Mouse (Mus musculus): ENCODE data around the gene Gsx1. TPM values are rescaled to one million over a fixed set of nuclear protein-coding genes. Genes with fewer than 3 reads are reported as not detected.

Gsx1 gene
- total RNA-seq, 1 experiment: not detected

DNA sequence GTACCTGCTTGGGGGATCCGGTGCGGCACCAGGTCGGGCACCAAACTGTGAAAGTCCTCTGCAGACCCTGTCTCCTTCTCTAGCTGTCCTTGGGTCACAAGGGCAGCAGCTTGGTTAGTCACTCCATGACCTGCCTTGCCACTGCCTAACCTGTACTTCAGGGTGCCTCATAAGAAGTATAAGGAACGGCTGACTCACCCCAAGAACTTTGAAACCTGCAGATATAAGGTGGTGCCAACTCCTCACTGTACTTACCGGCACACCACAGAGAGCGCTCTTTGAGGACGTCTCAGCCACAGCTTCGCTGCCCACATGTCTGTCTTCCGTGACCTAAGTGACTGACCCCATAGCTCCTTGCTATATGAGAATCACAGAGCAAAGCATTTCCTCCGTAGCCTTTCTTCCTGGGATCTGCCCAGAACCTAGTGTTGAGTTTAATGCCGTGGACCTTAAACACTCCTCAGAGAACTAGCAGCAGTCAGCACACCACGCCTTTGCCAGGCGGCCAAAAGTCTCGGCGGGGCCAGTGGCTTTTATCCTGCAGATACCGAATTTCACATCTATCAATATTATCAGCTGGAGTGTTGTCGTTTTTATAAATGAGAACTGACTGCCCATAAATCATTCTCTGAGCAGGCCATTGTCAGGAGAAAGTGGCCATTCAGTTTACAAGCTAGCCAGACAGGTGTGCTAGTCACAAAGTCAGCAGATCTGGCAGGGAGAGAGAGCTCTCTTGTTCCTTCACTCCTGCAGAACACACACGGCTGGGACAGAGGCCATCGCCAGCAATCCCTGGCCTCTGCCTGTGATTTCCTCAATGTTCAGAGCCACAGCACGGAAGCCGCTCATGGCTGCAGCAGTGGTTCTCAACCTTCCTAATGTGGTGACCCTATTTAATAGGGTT, 47.2 kb downstream of the Gsx1 start:
- no peak for DNase-seq (ENCODE audit: low read depth, low spot score)
- no peak overlapping the region for H3K9ac ChIP-seq (ENCODE audit: insufficient read depth, low read depth, low read length, poor library complexity, severe bottlenecking)
- no peaks in the 10 kb centered on the region for H3K9me3 ChIP-seq (ENCODE audit: control insufficient read depth, insufficient read depth, low read depth, low read length)

More for the DNA sequence above, 47.2 kb downstream of the Gsx1 start:
- H3K4me1 ChIP-seq (ENCODE audit: control insufficient read depth in 2 of 2, insufficient read depth in 2 of 2, low read length in 2 of 2, poor library complexity in 1 of 2): no peaks in the 10 kb centered on the region
- no peaks in the 10 kb centered on the region for H3K36me3 ChIP-seq (ENCODE audit: control insufficient read depth, insufficient read depth, low read length, poor library complexity, severe bottlenecking)
- no peak overlapping the region for H3K4me3 ChIP-seq (ENCODE audit: insufficient read depth in 1 of 2, low read depth in 1 of 2, low read length in 2 of 2, poor library complexity in 1 of 2, severe bottlenecking in 1 of 2)
- no peak overlapping the region for H3K27ac ChIP-seq (ENCODE audit: insufficient read depth, low read depth, low read length, poor library complexity, severe bottlenecking)
- in situ Hi-C loops (cut with MboI; ENCODE audit: low sequenced_read_pairs in 2 of 2, unreplicated experiment in 2 of 2): loop anchor here in 1 of 2 experiments (25.0 kb wide), 1 partner anchor 123 kb away; no protein-coding TSS in a partner anchor
- TF ChIP-seq CHD2 (IDR thresholded peaks at IDR 0.05; ENCODE audit: low read depth, low read length) (no peak), ZC3H11A (IDR thresholded peaks at IDR 0.05; ENCODE audit: borderline replicate concordance, low read depth, low read length) (no peak), ZNF384 (IDR thresholded peaks at IDR 0.05; ENCODE audit: low read depth, low read length) (no peak)

Other genes with a start within 250 kb of the Gsx1 start
- gene Gtf3a, start 240.0 kb upstream of the Gsx1 start, total RNA-seq (2012; rRNA removed): 72.3 and 80.4 TPM in 2 replicates
- gene Mtif3, start 224.9 kb upstream of the Gsx1 start, total RNA-seq (2012; rRNA removed): 16.1 and 17.9 TPM in 2 replicates
- 8.5 and 11.6 TPM in 2 replicates for gene Lnx2, start 112.1 kb upstream of the Gsx1 start, total RNA-seq (2012; rRNA removed)
- 123 and 160 TPM in 2 replicates for gene Polr1d, start 111.6 kb upstream of the Gsx1 start, total RNA-seq (2012; rRNA removed)
- gene Pdx1, start 81.3 kb downstream of the Gsx1 start, total RNA-seq (2012; rRNA removed): 0.09 TPM in 1 of 2 replicates, not detected in the other
- 2.8 and 5.4 TPM in 2 replicates for gene Cdx2, start 118.6 kb downstream of the Gsx1 start, total RNA-seq (2012; rRNA removed)
- gene Urad, start 133.7 kb downstream of the Gsx1 start, total RNA-seq (2012; rRNA removed): not detected in 2 replicates
- gene Flt3, start 211.8 kb downstream of the Gsx1 start, total RNA-seq (2012; rRNA removed): 0.16 and 0.27 TPM in 2 replicates
- gene Pan3, start 241.5 kb downstream of the Gsx1 start, total RNA-seq (2012; rRNA removed): 57.3 and 61.8 TPM in 2 replicates